8 mouse cellular contexts compared by ENCODE assay signal in genomic region chr5:16047452-16048191, GRCm38 (mm10).
DNase-seq lines count a peak whose midpoint lies in the region; ATAC-seq lines count a peak whose summit lies in the region.

No protein-coding gene starts in this region.

- ATAC-seq in forebrain, embryonic 13.5 days = peak; percentile 48; the same call in 1 of the 2 replicates
- no peak for ATAC-seq in forebrain, embryonic 12.5 days (ENCODE audit: low FRiP score)
- peak; percentile 72; the same call in 1 of the 2 replicates for ATAC-seq in forebrain, embryonic 16.5 days
- ATAC-seq in erythroid progenitor cell, adult 5-6 weeks (replicated peaks; ENCODE audit: low FRiP score, poor library complexity, severe bottlenecking) = no peak

- H3K27me3 ChIP-seq in forebrain, embryonic 13.5 days = no peaks in the 10 kb centered on the region
- no peaks in the 10 kb centered on the region for H3K27me3 ChIP-seq in forebrain, embryonic 12.5 days
- no peaks in the 10 kb centered on the region for H3K27me3 ChIP-seq in forebrain, embryonic 16.5 days (replicated peaks; ENCODE audit: control insufficient read depth, insufficient read depth, low read length)

- no peak overlapping the region for H3K9ac ChIP-seq in forebrain, embryonic 13.5 days
- H3K9ac ChIP-seq in forebrain, embryonic 12.5 days = no peak overlapping the region
- H3K9ac ChIP-seq in forebrain, embryonic 16.5 days (replicated peaks; ENCODE audit: low read depth, low read length) = no peak overlapping the region

- DNase-seq in heart, postnatal 4 days = peak; percentile 8
- peak; percentile 64 for DNase-seq in lung, postnatal 10 days
- no peak for DNase-seq in cerebellum, adult 9-11 months
- no peak for DNase-seq in spleen, postnatal 4 days (ENCODE audit: low spot score in 2 of 2)

- H3K4me3 ChIP-seq in forebrain, embryonic 13.5 days = no peak overlapping the region
- H3K4me3 ChIP-seq in forebrain, embryonic 12.5 days (replicated peaks) = no peak overlapping the region
- no peak overlapping the region for H3K4me3 ChIP-seq in forebrain, embryonic 16.5 days (replicated peaks; ENCODE audit: low read length)

- 70% methylated on average over 10 of the region's 10 CpGs for WGBS in forebrain, embryonic 13.5 days
- WGBS in forebrain, embryonic 12.5 days = 70% methylated on average over 10 of the region's 10 CpGs
- 64% methylated on average over 10 of the region's 10 CpGs for WGBS in forebrain, embryonic 16.5 days

- no peak overlapping the region for H3K4me2 ChIP-seq in forebrain, embryonic 13.5 days
- H3K4me2 ChIP-seq in forebrain, embryonic 12.5 days = no peak overlapping the region
- H3K4me2 ChIP-seq in forebrain, embryonic 16.5 days (ENCODE audit: low read length) = no peak overlapping the region

- no peak overlapping the region for H3K27ac ChIP-seq in forebrain, embryonic 13.5 days
- H3K27ac ChIP-seq in forebrain, embryonic 12.5 days = no peak overlapping the region
- H3K27ac ChIP-seq in forebrain, embryonic 16.5 days (ENCODE audit: low read length) = no peak overlapping the region

- no peaks in the 10 kb centered on the region for H3K36me3 ChIP-seq in forebrain, embryonic 13.5 days (ENCODE audit: poor library complexity, severe bottlenecking)
- H3K36me3 ChIP-seq in forebrain, embryonic 12.5 days (replicated peaks) = no peaks in the 10 kb centered on the region
- no peaks in the 10 kb centered on the region for H3K36me3 ChIP-seq in forebrain, embryonic 16.5 days (ENCODE audit: control insufficient read depth, insufficient read depth)

- peaks cover 7% of the 10 kb centered on the region for H3K4me1 ChIP-seq in forebrain, embryonic 13.5 days
- H3K4me1 ChIP-seq in forebrain, embryonic 12.5 days = peaks cover 3% of the 10 kb centered on the region; the same call in 1 of the 2 replicates
- H3K4me1 ChIP-seq in forebrain, embryonic 16.5 days (replicated peaks; ENCODE audit: control insufficient read depth, insufficient read depth, low read length) = 0 out of 2 replicates have a peak, but pooled peaks cover 6% of the 10 kb centered on the region

- no peaks in the 10 kb centered on the region for H3K9me3 ChIP-seq in forebrain, embryonic 13.5 days (replicated peaks)
- no peaks in the 10 kb centered on the region for H3K9me3 ChIP-seq in forebrain, embryonic 12.5 days
- no peaks in the 10 kb centered on the region for H3K9me3 ChIP-seq in forebrain, embryonic 16.5 days (ENCODE audit: control insufficient read depth, low read length)

Comparison
In these comparisons a context has a peak if more than half of its experiments do, and no peak if none do; other contexts are left out.
1. ATAC-seq: peak in forebrain, embryonic 13.5 days (single experiment) and forebrain, embryonic 16.5 days (single experiment); none in forebrain, embryonic 12.5 days (single experiment) and erythroid progenitor cell, adult 5-6 weeks (single experiment).
2. DNase-seq: peak in heart, postnatal 4 days (single experiment) and lung, postnatal 10 days (single experiment); none in cerebellum, adult 9-11 months (single experiment) and spleen, postnatal 4 days (0 of 2).